Mouse (Mus musculus) cortical plate, adult 2 months (tissue): ENCODE measurements around the gene Spata1.

Experiments
- CTCF ChIP-seq: fragments of 200-500 bp; IDR thresholded peaks from 2 replicates; pipeline ENCODE4 v1.5.1; 2011; ENCODE audit warnings: mild to moderate bottlenecking, control low read depth, low read length; ENCODE audit not compliant: insufficient read depth; ENCODE audit errors: extremely low read depth
- POLR2A ChIP-seq: fragments of 200-500 bp; IDR thresholded peaks from 2 replicates; pipeline ENCODE4 v1.6.1; 2011; ENCODE audit warnings: mild to moderate bottlenecking, low read length, control low read depth; ENCODE audit not compliant: insufficient read depth; ENCODE audit errors: extremely low read depth

DNA sequence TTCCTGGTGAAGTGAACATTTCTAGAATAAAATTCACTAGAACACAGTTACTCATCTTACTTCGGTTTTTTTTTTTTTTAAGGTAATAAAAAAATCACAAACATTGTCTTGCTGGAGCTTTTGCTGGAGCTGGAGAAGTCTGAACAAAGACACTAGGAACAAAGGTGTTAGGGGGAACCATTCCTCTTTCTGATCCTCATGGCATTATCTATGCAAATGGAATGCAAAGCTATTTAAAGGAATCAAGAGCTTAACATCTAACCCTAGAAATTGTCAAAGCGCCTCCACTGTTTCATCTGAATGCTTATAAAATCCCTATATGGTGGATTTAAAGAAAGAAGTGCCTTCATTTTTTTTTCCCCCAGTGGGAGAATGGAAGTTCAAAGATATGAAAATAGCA, 28.8 kb upstream of the Spata1 start:
- no peak for TF ChIP-seq CTCF
- no peak for TF ChIP-seq POLR2A
